Mouse (Mus musculus) regulatory T cell (primary cell): ENCODE data around the gene BC051019.

Experiments
- in situ Hi-C: fragments of 300-600 bp; cut with MboI, MseI; formaldehyde crosslinking; loops from one replicate; pipeline ENCODE4 v1.15.1; 2025; ENCODE audit warnings: high pct_unique_total_duplicates

The BC051019 gene

GRCm38 (mm10) chr7:109723697-109724096 is at the start of gene BC051019:
BC051019 (minus strand) TSS chr7:109723850.
- in situ Hi-C loops = no loop called here

- in situ Hi-C loops = no loop called here
These were observed 48.6 kb upstream of the BC051019 start for GRCm38 (mm10) chr7:109772251-109772650.

- in situ Hi-C loops = no loop called here
These were observed 45.2 kb upstream of the BC051019 start for GRCm38 (mm10) chr7:109768699-109769383.

- in situ Hi-C loops = no loop called here
These were observed 44.1 kb upstream of the BC051019 start for GRCm38 (mm10) chr7:109767575-109768350.

GRCm38 (mm10) chr7:109764009-109764408 is 40.4 kb upstream of the BC051019 start:
- in situ Hi-C loops = no loop called here

GRCm38 (mm10) chr7:109756291-109756690 is 32.6 kb upstream of the BC051019 start:
- in situ Hi-C loops = no loop called here

- in situ Hi-C loops = no loop called here
These were observed 30.4 kb upstream of the BC051019 start for GRCm38 (mm10) chr7:109754034-109754433.

GRCm38 (mm10) chr7:109752008-109752925 is 28.6 kb upstream of the BC051019 start, which contains the start of gene Tmem9b:
Tmem9b (minus strand) TSS chr7:109752875.
- in situ Hi-C loops = no loop called here

- in situ Hi-C loops = no loop called here
These were observed 27.9 kb upstream of the BC051019 start for GRCm38 (mm10) chr7:109751427-109752007.

- in situ Hi-C loops = no loop called here
These were observed 24.1 kb upstream of the BC051019 start for GRCm38 (mm10) chr7:109747747-109748146.

GRCm38 (mm10) chr7:109741703-109742102 is 18.1 kb upstream of the BC051019 start:
- in situ Hi-C loops = no loop called here

GRCm38 (mm10) chr7:109741060-109741459 is 17.4 kb upstream of the BC051019 start:
- in situ Hi-C loops = no loop called here

- in situ Hi-C loops = no loop called here
These were observed 16.2 kb upstream of the BC051019 start for GRCm38 (mm10) chr7:109739822-109740370.

GRCm38 (mm10) chr7:109734806-109735205 is 11.2 kb upstream of the BC051019 start:
- in situ Hi-C loops = no loop called here

- in situ Hi-C loops = no loop called here
These were observed 8.0 kb upstream of the BC051019 start, which contains the start of gene Ascl3 for GRCm38 (mm10) chr7:109731626-109732025. Ascl3 (minus strand) TSS chr7:109731726.

GRCm38 (mm10) chr7:109723114-109723513 is 536 bp downstream of the BC051019 start:
- in situ Hi-C loops = no loop called here

- in situ Hi-C loops = no loop called here
These were observed 1.0 kb downstream of the BC051019 start for GRCm38 (mm10) chr7:109722618-109723017.

- in situ Hi-C loops = no loop called here
These were observed 4.4 kb downstream of the BC051019 start for GRCm38 (mm10) chr7:109719286-109719685.

- in situ Hi-C loops = no loop called here
These were observed 10.1 kb downstream of the BC051019 start for GRCm38 (mm10) chr7:109713434-109713982.

- in situ Hi-C loops = no loop called here
These were observed 11.5 kb downstream of the BC051019 start for GRCm38 (mm10) chr7:109712198-109712597.

GRCm38 (mm10) chr7:109710069-109710468 is 13.6 kb downstream of the BC051019 start:
- in situ Hi-C loops = no loop called here
